Mouse (Mus musculus): Measurements from ENCODE around the gene B3gnt8. TPM values are rescaled to one million over a fixed set of nuclear protein-coding genes. Genes with fewer than 3 reads are reported as not detected.

The B3gnt8 gene
- total RNA-seq, 2 experiments from 2014 or later: 2.7 to 2.8 TPM

- DNase-seq (ENCODE audit: low spot score in 2 of 2): no peak
Observed at GRCm38 (mm10) chr7:25684659-25685058, 58.2 kb downstream of the B3gnt8 start.

Other genes starting within 250 kb of the B3gnt8 start
- 100 to 1,000 TPM; 332 to 738 TPM for gene Lipe, start 227.9 kb upstream of the B3gnt8 start, total RNA-seq (2021)
- not detected for gene Cxcl17, start 213.8 kb upstream of the B3gnt8 start, total RNA-seq (2021)
- gene Ceacam1, start 149.1 kb upstream of the B3gnt8 start, total RNA-seq (2021): 10 to 100 TPM in 1 of 2 experiments, 1 to 10 TPM in 1; 9.3 to 34.6 TPM
- 1 to 10 TPM; 1.0 to 3.7 TPM for gene Ceacam2, start 86.8 kb upstream of the B3gnt8 start, total RNA-seq (2021)
- not detected for gene Erich4, start 10.8 kb upstream of the B3gnt8 start, total RNA-seq (2021)
- 10 to 100 TPM; 24.2 to 30.5 TPM for gene Dmac2, start 7.2 kb upstream of the B3gnt8 start, total RNA-seq (2021)
- 100 to 1,000 TPM; 232 to 288 TPM for gene Bckdha, start 32.3 kb downstream of the B3gnt8 start, total RNA-seq (2021)
- 10 to 100 TPM; 38.0 to 49.3 TPM for gene Exosc5, start 32.5 kb downstream of the B3gnt8 start, total RNA-seq (2021)
- gene Tmem91, start 48.5 kb downstream of the B3gnt8 start, total RNA-seq (2021): not detected
- 10 to 100 TPM; 15.0 to 16.2 TPM for gene B9d2, start 54.1 kb downstream of the B3gnt8 start, total RNA-seq (2021)
- gene Tgfb1, start 60.3 kb downstream of the B3gnt8 start, total RNA-seq (2021): 10 to 100 TPM; 26.2 to 36.0 TPM
- 10 to 100 TPM; 52.1 to 53.0 TPM for gene Ccdc97, start 92.4 kb downstream of the B3gnt8 start, total RNA-seq (2021)
- gene Hnrnpul1, start 128.1 kb downstream of the B3gnt8 start, total RNA-seq (2021): 10 to 100 TPM; 83.8 to 94.4 TPM
- 10 to 100 TPM; 41.9 to 66.9 TPM for gene Axl, start 162.1 kb downstream of the B3gnt8 start, total RNA-seq (2021)
- gene Cyp2s1, start 190.3 kb downstream of the B3gnt8 start, total RNA-seq (2021): 1 to 10 TPM; 3.4 to 4.3 TPM

Measured in adrenal gland, adult 18-20 months (tissue).